Mouse (Mus musculus): Measurements from ENCODE around the gene Cnnm2.

DNA sequence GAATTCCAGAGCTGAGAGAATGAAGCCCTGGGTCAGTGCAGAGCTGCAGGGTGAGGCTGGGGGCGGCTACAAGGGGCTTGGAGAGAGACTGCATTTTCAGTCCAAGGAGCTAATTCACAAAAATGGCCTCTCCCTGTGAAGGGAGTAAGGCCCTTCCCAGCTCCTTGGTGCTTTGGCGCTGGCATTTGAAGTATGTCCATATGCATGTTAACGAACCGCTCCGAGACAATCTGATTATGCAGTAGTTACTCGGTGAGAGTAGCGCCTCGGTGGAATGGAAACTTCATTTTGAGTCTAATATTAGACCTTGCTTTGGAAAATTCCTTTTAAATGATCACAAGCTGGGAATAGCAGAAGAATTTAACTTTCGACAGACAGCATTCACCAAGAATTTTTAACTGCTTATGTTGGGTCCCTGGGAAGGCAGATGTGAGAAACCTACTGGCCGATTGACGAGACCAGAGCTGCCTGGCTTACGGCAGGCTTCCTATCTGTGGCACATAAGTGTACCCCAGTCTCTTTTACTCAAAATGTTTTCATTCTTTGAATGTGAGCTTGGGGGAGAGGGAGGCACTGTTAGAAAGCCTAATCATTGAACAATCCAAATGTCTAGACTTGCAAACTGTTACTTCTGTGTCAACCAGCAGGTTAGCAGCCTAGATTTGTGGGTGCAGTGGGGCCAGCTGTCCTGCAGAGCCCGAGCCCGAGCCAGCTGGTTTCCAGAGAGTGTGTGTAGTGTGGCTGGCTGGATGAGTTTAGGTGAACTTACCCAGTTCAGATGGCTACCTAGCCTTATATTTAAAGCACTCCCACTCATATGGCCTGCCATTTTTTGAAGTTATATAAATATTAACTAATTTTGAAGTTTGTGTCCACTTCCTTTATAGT, 87.2 kb downstream of the Cnnm2 start:
- no peak for TF ChIP-seq POLR2A (IDR thresholded peaks at IDR 0.05; ENCODE audit: low read depth, low read length)
- TF ChIP-seq CTCF (IDR thresholded peaks at IDR 0.05; ENCODE audit: extremely low read depth, insufficient read depth, insufficient read length, insufficient replicate concordance), result no peak

All from spleen, adult 2 months (tissue).